Mouse (Mus musculus) G1E (cell line): ENCODE measurements at regions not wholly inside any gene's neighbourhood (a gene's known extent, or its start where the extent isn't known, plus 50 kb on each side); places are given as distances from the start of the nearest gene placed in this dataset.

Experiments used
- ATAC-seq: 2 replicates; pipeline ENCODE4 v1.8.0; 2016; ENCODE audit warnings: mild to moderate bottlenecking; ENCODE audit not compliant: insufficient number of reproducible peaks, poor library complexity, low FRiP score, severe bottlenecking; ENCODE audit errors: extremely low read depth
- DNase-seq: peaks from one replicate; pipeline ENCODE4 v3.0.0; 2012; ENCODE audit warnings: low spot score
- H3K27me3 ChIP-seq: 2 replicates; pipeline ENCODE4 v1.6.1; 2012; ENCODE audit warnings: mild to moderate bottlenecking, low read length, inconsistent platforms; ENCODE audit not compliant: insufficient read depth
- H3K36me3 ChIP-seq: replicated peaks from 2 replicates; pipeline ENCODE3; 2012; ENCODE audit warnings: mild to moderate bottlenecking, inconsistent platforms
- H3K4me1 ChIP-seq: 2 replicates; pipeline ENCODE4 v1.6.1; 2012; ENCODE audit warnings: low read depth, low read length, inconsistent platforms, mixed read lengths; ENCODE audit not compliant: insufficient read depth
- H3K4me3 ChIP-seq: 2 replicates; pipeline ENCODE4 v1.5.1; 2012; ENCODE audit warnings: low read depth, mild to moderate bottlenecking, inconsistent platforms, low read length, moderate library complexity, mixed read lengths
- H3K9me3 ChIP-seq: replicated peaks from 2 replicates; pipeline ENCODE4 v1.6.1; 2012; ENCODE audit warnings: inconsistent platforms
- CTCF ChIP-seq: IDR thresholded peaks from 2 replicates; pipeline ENCODE4 v1.5.1; 2012; ENCODE audit warnings: low read depth, low read length, inconsistent platforms, mixed read lengths
- GATA1 ChIP-seq: IDR thresholded peaks from 2 replicates; pipeline ENCODE4 v1.6.1; 2012; ENCODE audit warnings: borderline replicate concordance, low read length, inconsistent platforms, mixed read lengths
- GATA2 ChIP-seq: IDR thresholded peaks from 2 replicates; pipeline ENCODE4 v1.6.1; 2012; ENCODE audit warnings: low read depth, low read length, inconsistent platforms, borderline replicate concordance
- POLR2AphosphoS5 ChIP-seq: IDR thresholded peaks from 2 replicates; pipeline ENCODE4 v1.6.1; 2012; ENCODE audit warnings: low read depth, low read length, inconsistent platforms; ENCODE audit not compliant: insufficient replicate concordance
- TAL1 ChIP-seq: conservative IDR thresholded peaks from 2 replicates; pipeline ENCODE4 v1.6.1; 2012; ENCODE audit warnings: low read depth, low read length, inconsistent platforms, mixed read lengths

GRCm38 (mm10) chr12:73465975-73466374 is 80.2 kb downstream of the Tmem30b start:
- TF ChIP-seq GATA1 (no peak), POLR2AphosphoS5 (no peak), TAL1 (no peak), GATA2 (no peak), CTCF (no peak)
- no peaks in the 10 kb centered on the region for H3K36me3 ChIP-seq
- no peaks in the 10 kb centered on the region for H3K9me3 ChIP-seq
- DNase-seq, result no peak
- H3K27me3 ChIP-seq, result peaks cover 8% of the 10 kb centered on the region
- ATAC-seq, result no peak
- no peaks in the 10 kb centered on the region for H3K4me1 ChIP-seq
- H3K4me3 ChIP-seq, result no peak overlapping the region

DNA sequence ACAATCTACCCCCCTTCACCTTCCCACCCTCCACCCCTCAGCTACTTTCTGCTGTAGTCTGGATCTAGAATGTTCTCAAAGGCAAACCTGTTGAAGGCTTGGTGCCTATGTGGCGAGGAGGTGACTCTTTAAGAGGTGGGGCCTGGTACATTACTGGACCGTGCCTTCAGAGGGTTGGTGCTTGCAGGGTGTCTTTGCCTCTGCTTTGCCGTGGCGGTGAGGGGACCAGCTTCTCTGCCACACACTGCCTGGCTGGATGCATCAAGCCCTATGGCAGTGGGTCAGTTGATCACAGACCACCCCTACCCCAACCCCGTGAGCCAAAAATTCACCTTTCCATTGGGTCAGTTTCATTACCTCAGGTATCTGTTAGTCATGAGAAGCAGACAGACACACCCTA is 81.9 kb downstream of the Tmem30b start:
- no peak overlapping the region for H3K4me3 ChIP-seq
- DNase-seq (no peak), ATAC-seq (no peak)
- TF ChIP-seq GATA1 (no peak), TAL1 (no peak), GATA2 (no peak), POLR2AphosphoS5 (no peak), CTCF (no peak)
- H3K9me3 ChIP-seq, result no peaks in the 10 kb centered on the region
- H3K36me3 ChIP-seq, result no peaks in the 10 kb centered on the region
- H3K27me3 ChIP-seq, result peaks cover 8% of the 10 kb centered on the region
- no peaks in the 10 kb centered on the region for H3K4me1 ChIP-seq

GRCm38 (mm10) chr12:73462091-73462490 is 84.1 kb downstream of the Tmem30b start:
- H3K27me3 ChIP-seq, result peaks cover 8% of the 10 kb centered on the region
- no peak overlapping the region for H3K4me3 ChIP-seq
- no peaks in the 10 kb centered on the region for H3K9me3 ChIP-seq
- TF ChIP-seq POLR2AphosphoS5 (no peak), GATA1 (no peak), CTCF (no peak), GATA2 (no peak), TAL1 (no peak)
- no peaks in the 10 kb centered on the region for H3K4me1 ChIP-seq
- no peak for DNase-seq
- no peak for ATAC-seq
- H3K36me3 ChIP-seq, result no peaks in the 10 kb centered on the region

GRCm38 (mm10) chr12:73460291-73460761 is 85.9 kb downstream of the Tmem30b start:
- H3K36me3 ChIP-seq, result no peaks in the 10 kb centered on the region
- no peaks in the 10 kb centered on the region for H3K4me1 ChIP-seq
- TF ChIP-seq TAL1 (no peak), POLR2AphosphoS5 (no peak), GATA1 (no peak), GATA2 (no peak), CTCF (no peak)
- no peak overlapping the region for H3K4me3 ChIP-seq
- H3K27me3 ChIP-seq, result peaks cover 8% of the 10 kb centered on the region
- no peaks in the 10 kb centered on the region for H3K9me3 ChIP-seq
- ATAC-seq (no peak), DNase-seq (no peak)

DNA sequence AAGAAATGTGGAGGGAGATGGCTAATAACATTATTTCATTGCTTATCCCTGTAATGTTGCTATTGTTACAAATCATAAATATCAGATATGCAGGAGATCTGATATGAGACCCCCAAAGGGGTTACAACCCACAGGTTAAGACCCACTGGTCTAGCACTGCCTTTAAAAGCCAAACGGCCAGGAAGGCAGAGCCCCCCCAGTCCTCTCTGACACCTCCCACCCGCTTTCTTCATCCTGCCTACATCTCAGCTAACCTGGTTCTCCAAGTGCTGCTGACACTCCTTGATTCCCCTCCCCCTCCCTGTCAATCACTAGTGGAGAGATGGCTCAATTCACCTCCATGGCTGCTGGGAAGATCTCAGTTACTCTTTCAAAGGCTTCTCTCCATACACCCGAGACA is 94.9 kb downstream of the Tmem30b start:
- Histone ChIP-seq H3K36me3 (no peaks in the 10 kb centered on the region), H3K4me3 (no peak overlapping the region), H3K4me1 (no peaks in the 10 kb centered on the region), H3K9me3 (no peaks in the 10 kb centered on the region), H3K27me3 (peaks cover 9% of the 10 kb centered on the region)
- TF ChIP-seq POLR2AphosphoS5 (no peak), GATA1 (no peak), GATA2 (no peak), TAL1 (no peak), CTCF (no peak)
- DNase-seq (no peak), ATAC-seq (no peak)

GRCm38 (mm10) chr12:73450541-73450940 is 95.7 kb downstream of the Tmem30b start:
- DNase-seq (no peak), ATAC-seq (no peak)

More at GRCm38 (mm10) chr12:73450541-73450940, 95.7 kb downstream of the Tmem30b start:
- Histone ChIP-seq H3K36me3 (no peaks in the 10 kb centered on the region), H3K27me3 (peaks cover 9% of the 10 kb centered on the region), H3K4me1 (no peaks in the 10 kb centered on the region), H3K9me3 (no peaks in the 10 kb centered on the region), H3K4me3 (no peak overlapping the region)
- no peak for TF ChIP-seq GATA2
- TF ChIP-seq GATA1, result no peak
- no peak for TF ChIP-seq POLR2AphosphoS5
- no peak for TF ChIP-seq CTCF
- TF ChIP-seq TAL1, result no peak
